Mouse (Mus musculus) urinary bladder, postnatal 10 days (tissue): ENCODE measurements around the gene Pdlim3.

Experiments used
- DNase-seq: peaks from one replicate; pipeline ENCODE4 v3.0.0; 2022; ENCODE audit warnings: low spot score

Gene Pdlim3

DNA sequence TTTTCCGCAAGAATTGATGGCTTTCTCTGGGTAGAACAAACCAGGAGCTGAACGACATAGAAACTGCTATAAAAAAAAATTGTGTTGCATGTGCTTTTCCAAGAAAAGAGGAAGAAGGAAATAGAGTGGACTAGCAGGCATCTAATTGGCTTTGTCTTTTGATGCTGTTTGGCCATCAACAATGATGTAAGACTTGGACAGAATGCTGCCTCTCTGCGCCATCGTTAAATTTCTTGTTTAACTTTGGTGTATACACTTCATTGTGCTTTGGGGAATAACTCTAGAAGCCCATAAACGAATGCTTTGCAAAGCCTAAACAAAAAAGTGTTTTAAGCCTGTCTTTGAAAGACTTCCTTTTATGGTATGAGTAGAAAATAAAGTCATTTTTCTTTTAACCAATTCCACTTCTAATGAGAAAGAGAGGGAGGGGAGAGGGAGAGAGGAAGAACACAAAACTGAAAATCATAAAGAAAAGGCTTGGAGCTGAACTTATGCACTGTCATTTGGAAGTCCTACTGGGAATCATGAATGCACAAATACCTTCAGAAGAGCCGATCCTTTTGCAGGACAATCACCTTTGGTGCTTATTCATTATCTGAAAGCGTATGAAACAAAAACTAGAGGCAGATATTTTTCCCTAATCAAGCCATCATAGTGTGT is 20.5 kb downstream of the Pdlim3 start:
- no peak for DNase-seq

DNA sequence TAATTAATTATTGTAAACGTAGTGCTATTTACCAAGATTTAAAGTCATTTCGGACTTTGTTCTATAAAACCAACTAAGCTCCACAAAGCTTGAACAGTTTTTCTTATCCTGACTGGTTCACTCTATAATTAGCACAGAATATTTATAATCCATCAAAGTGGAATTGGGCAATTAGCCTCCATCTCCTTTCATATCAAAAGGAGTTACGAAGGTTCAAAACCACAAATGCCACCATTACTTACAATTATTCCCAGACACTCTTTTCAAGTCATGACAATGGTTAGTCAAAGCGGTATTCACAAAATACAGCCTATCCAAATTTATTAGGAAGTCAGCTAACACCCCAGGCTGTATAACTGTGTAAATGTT is 21.0 kb downstream of the Pdlim3 start:
- DNase-seq = no peak

DNA sequence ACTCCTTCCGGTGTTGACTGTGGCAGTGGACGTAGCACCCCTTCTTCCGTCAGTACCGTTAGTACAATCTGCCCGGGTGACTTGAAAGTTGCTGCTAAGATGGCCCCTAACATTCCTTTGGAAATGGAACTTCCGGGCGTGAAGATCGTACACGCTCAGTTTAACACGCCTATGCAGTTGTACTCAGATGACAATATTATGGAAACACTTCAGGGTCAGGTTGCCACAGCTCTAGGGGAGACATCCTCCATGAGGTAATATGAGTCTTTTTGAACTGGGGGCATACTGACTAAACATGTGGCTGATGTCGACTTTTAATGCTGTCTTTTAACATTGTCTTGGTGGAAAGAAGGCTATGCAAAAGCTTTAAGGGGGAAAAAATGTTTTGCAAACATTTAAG is 28.4 kb downstream of the Pdlim3 start:
- DNase-seq = no peak

DNA sequence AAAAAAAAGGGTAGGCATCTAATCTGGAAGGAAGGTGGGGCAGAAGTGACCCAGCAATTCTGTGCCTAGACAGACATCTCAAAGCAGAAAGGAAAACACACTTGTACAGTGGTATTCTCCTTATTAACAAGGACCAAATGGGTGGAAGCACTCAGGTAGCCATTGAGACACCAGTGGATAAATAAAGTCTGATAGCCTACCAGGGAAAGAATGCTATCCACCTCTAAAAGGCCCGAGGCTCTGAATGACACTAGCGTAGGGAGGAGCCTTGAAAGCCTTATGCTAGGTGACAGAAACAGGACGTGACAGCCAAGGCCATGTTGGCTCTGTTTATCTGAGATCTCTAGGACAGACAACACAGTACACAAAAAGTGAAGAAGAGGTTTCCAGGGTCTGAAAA is 31.2 kb downstream of the Pdlim3 start:
- no peak for DNase-seq

DNA sequence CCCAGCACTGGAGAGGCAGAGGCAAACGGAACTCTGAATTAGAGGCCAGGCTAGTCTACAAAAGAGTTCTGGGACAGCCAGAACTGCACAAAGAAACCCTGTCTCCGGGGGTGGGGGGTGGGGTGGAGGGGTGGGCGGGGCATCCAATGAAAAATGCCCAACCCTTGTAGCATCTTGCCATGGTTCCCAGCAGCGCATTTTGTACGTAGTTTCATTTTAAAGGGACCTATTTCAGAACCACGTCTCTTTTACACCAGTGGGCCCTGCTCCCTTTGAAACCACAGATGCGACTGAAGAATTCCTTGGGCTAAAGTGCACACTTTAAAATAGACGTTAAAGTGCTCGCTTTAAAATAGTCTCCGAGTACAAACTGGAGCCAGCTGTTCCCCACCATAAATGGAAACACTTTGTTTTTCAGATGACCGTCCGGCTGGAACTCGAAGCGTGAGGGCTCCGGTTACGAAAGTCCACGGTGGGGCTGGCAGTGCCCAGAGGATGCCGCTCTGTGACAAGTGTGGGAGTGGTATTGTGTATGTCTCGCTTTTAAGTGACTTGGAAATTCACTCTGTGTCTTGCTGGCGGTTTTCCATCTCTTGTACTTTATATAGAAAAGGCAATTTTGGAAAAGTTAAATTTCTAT is 31.9 kb downstream of the Pdlim3 start:
- DNase-seq = no peak

DNA sequence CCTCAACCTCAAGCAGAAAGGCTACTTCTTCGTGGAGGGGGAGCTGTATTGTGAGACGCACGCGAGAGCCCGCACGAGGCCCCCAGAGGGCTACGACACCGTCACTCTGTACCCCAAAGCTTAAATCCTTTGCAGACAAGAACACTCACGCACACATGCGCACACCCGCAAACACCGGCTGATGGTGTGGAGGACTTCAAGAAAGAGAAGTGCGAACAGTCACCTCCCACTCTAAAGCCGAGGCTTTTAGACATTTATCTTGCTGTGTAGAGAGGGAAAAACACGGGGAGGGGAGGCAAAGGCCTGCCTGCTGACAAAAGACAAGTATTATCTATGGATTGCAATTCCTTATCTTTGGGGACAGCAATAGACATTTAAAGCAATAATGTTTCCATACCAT is 33.6 kb downstream of the Pdlim3 start:
- DNase-seq = no peak

DNA sequence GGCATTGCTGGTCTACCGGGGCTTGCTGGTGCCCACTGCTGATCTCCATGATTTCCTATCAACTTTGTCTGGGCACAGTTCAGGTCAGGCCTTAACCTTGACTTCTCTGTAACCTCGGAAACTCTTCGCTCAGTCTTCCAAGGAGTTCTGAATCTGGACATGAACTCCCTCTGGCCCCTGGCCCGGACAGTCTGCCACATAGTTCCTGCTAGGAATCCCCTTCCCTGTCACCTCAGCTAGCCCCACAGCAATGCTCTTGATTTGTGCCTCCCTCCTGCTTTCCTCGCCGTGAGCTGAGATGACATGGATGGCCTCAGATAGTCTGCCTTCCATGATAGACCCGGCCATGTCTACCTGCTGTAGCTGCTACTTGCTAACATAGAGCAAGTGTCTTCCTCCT is 35.1 kb downstream of the Pdlim3 start:
- no peak for DNase-seq

GRCm38 (mm10) chr8:45922116-45922515 is 36.9 kb downstream of the Pdlim3 start:
- no peak for DNase-seq

DNA sequence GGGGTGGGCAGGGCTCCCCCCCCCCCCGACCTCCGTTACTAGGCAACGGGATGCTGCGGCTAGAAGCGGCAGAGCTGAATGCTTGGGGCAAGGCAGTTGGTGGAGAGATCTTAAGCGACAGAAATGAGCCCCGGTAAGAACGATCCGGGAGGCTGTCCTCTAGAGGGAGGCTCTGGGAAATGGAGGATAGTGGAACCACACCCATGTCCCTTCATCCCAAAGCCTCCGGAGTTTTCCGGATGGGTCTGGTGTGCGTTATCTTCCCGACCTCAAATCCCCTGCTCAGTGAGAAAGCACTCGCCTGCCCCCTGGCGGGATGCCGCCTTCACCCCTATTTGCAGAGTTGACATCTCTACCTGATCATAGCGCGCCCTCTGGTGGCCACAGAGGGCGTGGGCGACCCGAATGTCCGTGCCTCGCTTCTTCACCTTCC is 49.3 kb downstream of the Pdlim3 start, which contains the start of gene Ccdc110:
Gene Ccdc110, plus strand, starts transcription at position 38 of the 433 bp plus-strand sequence.
- peak; percentile 92 for DNase-seq

- no peak for DNase-seq
Observed at GRCm38 (mm10) chr8:45936986-45937385, 51.7 kb downstream of the Pdlim3 start.

DNA sequence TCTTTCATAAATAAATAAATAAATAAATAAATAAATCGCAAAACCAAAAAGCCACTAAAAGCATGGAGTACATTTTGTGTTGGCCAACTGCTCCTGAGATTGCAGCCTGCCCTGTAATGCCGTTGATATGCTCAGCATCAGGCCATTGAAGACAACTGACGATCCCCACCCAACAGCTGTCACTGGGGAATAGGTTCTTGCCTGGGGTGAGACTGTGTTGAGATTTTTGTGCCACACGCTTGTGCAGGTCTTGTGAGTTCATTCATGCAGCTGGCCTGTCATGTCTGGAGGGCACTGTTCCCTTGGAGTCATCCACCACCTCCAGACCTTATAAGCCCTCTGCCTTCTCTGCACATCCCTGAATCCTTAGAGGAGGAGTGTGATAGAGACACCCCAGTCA is 61.0 kb downstream of the Pdlim3 start:
- DNase-seq = no peak

- DNase-seq = no peak
Observed at GRCm38 (mm10) chr8:45950622-45951021, 65.4 kb downstream of the Pdlim3 start.
